Mouse (Mus musculus) lung, postnatal 36 days (tissue): Measurements from ENCODE around the gene Hcn2.

ENCODE experiments used
- DNase-seq: peaks from one replicate; pipeline ENCODE4 v3.0.0; 2022; ENCODE audit warnings: mixed read lengths

Gene Hcn2

DNA sequence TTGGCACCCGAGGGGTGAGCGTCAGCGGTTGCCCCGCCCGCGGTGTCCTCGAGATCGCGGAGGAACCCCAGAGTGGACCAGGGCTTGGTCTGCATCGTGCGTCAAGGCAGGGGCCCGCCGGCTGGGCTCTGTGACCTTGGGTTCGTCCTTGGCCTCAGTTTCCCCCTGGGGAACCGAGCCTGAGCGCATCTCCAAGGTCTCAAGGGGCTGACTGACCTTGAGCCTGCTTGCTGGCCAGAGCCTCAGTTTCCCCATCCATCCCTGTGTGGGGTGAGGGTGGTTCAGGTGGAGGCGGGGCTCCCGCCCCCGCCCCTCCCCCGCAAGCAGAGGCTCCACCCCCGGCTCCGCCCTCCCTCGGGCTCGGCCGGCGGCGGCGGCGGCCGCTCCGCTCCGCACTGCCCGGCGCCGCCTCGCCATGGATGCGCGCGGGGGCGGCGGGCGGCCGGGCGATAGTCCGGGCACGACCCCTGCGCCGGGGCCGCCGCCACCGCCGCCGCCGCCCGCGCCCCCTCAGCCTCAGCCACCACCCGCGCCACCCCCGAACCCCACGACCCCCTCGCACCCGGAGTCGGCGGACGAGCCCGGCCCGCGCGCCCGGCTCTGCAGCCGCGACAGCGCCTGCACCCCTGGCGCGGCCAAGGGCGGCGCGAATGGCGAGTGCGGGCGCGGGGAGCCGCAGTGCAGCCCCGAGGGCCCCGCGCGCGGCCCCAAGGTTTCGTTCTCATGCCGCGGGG lies at the start of gene Hcn2:
Hcn2 (plus strand) TSS at position 381 of the 734 bp plus-strand sequence.
- DNase-seq = no peak

- no peak for DNase-seq
These were observed 48.4 kb upstream of the Hcn2 start for GRCm38 (mm10) chr10:79668076-79668475.

GRCm38 (mm10) chr10:79668771-79669575 lies 47.5 kb upstream of the Hcn2 start, which contains the start of gene Tpgs1:
Gene Tpgs1 (plus strand): TSS chr10:79669369.
- peak; percentile 93 for DNase-seq

GRCm38 (mm10) chr10:79669576-79670057 lies 46.8 kb upstream of the Hcn2 start:
- peak; percentile 73 for DNase-seq

- DNase-seq = no peak
These were observed 46.2 kb upstream of the Hcn2 start for GRCm38 (mm10) chr10:79670071-79670888.

GRCm38 (mm10) chr10:79671396-79672087 lies 44.9 kb upstream of the Hcn2 start:
- DNase-seq = no peak

- DNase-seq = no peak
These were observed 44.4 kb upstream of the Hcn2 start for GRCm38 (mm10) chr10:79672088-79672455.

DNA sequence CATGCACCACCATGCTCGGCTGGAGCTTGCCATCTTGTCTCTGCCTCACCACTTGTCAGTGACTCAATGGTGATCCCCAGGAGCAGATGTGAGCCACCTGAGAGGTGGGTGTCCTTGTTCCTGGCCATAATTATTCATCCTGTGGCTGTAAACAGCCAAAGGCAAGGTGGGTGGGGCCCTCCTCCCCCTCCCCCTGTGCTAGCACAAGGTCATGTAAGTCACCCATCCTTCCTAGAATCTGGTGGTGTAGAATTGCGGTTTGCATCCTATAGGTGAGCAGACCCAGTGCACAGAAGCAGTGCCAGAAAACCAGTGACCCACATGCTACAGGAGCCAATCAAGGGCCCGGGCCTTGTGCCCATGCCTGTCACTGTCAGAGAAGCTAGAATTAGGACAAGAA lies 43.4 kb upstream of the Hcn2 start:
- no peak for DNase-seq

GRCm38 (mm10) chr10:79675346-79676035 lies 40.9 kb upstream of the Hcn2 start:
- DNase-seq = no peak

DNA sequence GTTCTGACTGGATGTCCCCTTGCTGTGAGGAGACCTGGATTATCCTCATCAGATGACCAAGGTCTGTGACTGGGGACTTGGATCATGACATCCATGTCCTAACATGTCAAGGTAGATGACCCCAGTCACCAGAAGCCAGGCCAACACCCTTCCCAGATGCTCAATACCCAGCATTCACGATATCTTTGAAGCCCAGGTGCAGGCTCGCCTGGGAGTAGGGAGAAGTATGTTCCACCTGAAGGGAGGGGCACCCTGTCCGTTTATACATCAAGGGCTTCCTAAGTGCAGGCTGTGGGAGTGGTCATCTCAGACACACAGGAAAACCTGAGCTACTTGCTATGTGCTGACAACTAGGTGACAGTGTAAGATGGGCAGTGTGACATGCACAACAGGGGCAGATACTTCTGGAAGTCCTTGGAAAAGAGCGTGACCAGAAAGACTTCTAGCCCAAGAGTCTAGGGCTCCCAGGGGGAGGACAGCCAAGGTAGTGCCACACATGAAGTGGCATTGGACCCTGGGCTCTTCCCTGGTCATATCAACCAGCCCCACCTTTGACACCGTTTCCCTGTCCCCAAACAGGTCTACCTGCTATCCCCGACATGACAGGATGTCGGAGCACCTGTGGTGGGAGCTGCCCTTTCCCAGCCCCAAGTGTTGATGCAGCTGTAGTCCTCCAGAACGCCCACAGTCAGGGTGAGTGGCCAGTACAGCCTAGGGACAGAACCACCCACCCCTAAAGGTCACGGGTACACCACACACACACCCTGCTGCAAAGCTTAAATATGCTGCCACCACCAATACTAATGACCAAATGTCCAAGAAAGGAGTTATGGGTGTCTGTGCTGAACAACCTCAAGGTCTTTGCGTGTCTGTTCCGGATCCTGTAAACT lies 35.6 kb upstream of the Hcn2 start:
- DNase-seq = peak; percentile 14

GRCm38 (mm10) chr10:79681591-79682245 lies 34.7 kb upstream of the Hcn2 start, which contains the start of gene Cdc34:
Gene Cdc34 (plus strand): TSS chr10:79682195.
- DNase-seq = peak; percentile 99

GRCm38 (mm10) chr10:79682551-79682915 lies 33.9 kb upstream of the Hcn2 start:
- DNase-seq = no peak

DNA sequence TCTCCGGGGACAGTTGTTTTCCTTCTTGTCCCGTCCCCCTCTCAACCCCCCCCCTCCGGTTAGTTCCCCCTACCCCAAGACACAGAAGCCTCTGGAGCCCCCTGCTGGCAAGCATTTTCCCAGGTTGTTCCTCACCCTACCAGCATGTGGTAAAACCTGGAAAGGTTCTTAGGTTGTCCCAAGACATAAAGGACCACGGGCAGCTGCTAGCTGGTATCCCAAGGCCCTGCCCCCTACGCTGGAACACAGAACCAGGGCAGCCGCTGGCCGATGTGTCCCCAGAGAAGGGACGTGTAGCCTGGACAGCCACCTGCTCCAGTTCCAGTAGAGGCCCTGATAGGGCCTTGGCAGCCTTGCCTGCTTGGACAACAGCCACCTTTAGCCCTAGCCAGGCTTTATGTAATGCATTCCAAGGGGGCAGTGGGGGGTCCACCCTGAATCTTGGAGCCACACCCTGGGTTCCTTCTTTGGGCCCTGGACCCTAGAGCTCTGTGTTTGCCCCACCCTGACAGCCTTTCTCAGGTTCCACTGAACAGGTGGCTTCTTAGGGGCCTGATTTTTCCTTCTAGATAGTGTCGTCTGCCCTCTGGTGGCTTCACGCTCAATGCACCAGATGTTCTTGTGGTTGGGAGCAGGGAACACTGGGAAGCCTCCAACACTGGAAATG lies 33.4 kb upstream of the Hcn2 start:
- DNase-seq = peak; percentile 70

DNA sequence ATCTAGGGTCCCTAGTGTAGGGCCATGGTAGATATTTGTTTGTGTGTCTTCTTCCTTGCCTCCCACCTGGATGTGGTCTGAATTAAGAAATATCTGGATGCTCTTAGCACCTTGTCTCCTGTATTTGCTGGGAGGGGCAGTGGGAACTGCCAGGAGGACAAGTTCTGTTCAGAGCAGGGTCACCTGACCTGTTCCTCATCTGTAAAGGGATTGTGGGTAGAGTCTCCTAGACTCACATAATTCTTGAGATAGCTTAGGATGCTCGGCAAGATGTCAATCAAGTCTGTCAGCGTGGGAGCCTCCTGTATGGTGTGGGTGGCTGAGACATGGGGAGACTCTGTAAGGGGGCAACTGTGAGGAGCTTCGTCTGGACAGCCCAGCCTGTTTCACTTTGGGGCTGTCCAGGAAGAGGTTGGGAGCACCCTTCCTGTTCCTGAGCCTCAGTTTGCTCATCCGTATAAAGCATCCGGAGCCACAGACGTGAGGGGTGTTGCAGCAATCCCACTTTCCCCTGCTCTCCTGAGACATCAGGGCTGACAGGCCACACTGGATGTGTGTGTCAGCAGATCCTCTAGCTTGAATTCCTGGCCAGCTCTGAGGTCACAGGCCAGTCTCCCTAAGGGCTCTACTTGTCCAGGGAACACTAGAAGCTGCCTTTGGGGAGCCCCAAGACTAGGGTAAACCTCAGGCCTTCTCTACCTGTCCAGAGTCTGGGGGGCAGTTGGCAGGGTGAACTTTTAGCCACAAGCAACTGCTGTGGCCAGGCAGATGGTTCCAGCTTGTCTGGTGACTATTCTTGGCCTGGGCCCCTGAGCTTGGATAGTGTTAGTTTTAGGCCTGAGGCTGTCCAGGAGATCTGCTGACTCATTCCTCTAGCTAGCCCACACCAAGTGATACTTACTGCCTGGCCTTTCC lies 32.5 kb upstream of the Hcn2 start:
- no peak for DNase-seq

DNA sequence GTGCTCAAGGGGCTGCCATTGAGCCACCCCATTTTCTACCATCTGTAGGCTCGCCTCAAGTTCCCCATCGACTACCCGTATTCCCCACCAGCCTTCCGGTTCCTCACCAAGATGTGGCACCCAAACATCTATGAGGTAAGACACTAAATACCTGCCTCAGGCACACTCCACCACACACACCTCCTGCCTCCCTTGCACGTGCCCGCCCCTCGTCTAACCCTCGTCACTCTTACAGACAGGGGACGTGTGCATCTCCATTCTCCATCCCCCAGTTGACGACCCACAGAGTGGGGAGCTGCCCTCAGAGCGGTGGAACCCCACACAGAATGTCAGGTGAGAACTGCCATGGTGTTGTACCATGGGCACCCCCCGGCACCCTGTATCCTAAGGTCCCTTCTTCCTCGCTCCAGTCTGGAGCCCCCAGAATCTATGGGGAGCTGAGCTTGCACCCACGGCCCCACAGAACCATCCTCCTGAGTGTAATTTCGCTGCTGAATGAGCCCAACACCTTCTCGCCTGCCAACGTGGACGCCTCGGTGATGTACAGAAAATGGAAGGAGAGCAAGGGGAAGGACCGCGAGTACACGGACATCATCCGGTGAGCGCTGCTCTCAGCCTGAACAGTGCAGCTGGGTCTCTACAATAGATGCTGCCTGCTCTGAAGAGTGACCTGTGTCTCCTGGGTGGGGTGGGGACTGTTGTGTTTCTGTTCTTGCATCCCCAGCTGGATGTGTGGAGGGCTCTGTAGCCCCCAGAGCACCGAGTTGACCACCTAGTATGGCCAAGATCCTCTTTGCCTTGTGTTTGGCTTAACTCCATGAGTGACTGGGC lies 31.4 kb upstream of the Hcn2 start:
- DNase-seq = no peak

DNA sequence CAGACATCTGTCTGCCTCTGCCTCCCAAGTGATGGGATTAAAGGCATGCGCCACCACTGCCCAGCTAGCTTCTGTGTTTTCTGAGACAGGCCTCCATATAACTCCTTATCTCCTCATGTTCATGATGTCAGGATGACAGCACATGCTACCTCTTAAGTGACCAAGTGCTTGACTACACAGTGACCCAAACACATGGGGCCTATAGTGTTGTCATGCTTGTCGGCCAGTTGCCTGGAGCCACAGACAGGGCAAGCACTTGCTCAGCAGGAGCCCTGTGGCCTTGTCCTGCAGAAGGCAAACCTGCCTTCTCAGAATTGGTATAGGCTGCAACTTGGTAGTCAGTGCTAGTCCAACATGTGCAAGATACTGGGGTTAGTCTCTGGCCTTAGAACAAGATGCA lies 30.2 kb upstream of the Hcn2 start:
- no peak for DNase-seq

DNA sequence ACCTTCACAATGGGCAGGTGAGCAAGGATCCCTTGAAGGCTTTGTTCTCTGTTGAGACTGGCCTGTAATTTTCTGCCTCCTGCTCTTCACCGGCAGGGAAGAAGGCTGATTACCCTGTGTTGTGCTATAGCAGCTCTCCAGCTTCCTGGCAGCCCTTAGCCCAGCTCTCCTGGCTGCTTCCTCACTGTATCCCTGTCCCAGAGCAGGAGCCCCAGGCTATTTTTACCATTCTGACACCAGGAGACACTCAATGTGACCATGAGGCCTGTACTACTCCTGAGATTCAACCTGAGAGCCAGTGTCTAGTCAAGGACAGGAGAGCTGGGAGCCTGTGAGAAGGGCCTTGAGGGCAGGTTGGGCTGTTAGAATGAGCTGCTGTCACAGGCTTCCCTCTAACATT lies 29.7 kb upstream of the Hcn2 start:
- DNase-seq = no peak

GRCm38 (mm10) chr10:79687513-79687912 lies 28.9 kb upstream of the Hcn2 start:
- no peak for DNase-seq
